Mouse (Mus musculus): ENCODE results near the gene Trim38. TPM values are rescaled to one million over a fixed set of nuclear protein-coding genes. Genes with fewer than 3 reads are reported as not detected.

Gene Trim38
- total RNA-seq, 4 experiments from 2014 or later = not detected

DNA sequence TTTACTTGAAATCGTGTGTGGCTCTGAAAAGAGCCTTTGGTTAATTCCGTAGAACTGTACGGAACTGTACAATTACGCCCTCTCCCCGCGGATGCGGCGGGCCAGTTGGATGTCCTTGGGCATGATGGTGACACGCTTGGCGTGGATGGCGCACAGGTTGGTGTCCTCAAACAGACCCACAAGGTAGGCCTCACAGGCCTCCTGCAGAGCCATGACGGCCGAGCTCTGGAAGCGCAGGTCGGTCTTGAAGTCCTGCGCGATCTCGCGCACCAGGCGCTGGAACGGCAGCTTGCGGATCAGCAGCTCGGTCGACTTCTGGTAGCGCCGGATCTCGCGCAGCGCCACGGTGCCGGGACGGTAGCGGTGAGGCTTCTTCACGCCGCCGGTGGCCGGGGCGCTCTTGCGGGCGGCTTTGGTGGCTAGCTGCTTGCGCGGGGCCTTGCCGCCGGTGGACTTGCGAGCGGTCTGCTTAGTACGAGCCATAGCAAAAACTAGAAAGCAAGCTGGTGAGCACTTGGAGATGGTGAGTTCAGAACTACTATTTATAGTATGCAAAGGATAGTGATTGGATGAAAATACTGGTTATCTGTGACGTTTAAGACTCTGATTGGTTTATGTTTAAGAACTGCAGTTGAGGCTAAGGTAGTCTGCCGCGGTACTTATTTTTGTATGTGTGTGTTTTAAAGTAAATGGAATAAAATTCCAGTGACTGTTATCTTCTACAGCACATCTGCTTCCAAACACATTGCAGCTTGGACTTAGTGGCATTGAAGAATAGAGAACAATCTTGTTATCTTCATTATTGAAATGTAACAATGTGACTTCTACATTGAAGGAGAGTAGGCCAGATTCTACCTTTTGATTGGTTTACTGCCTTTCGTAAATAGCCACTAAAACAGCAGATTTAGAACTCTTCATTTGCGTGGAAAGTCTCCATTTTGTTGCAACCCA, 7.6 kb upstream of the Trim38 start, which contains the start of gene Hist1h3a:
Hist1h3a (minus strand) TSS at position 516 of the 951 bp plus-strand sequence.
- peak; percentile 82 for DNase-seq (ENCODE audit: low spot score)

DNA sequence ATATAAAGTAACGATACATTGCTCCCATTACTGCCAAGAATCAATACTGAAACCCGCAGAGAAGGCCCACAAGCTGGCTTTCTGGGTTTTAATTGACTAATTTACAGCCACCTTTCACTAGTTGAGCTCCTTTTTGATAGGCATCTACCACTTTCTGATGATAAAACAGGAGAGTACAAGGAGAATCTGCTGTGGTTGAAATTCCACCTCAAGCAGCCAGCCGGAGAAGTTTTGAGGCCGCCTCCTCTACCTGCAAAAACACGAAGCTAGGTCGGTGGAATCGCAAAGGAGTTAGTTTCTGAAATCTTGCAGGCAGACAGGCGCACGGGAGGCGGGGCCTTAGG, 6.5 kb upstream of the Trim38 start:
- DNase-seq (ENCODE audit: low spot score) = no peak

DNA sequence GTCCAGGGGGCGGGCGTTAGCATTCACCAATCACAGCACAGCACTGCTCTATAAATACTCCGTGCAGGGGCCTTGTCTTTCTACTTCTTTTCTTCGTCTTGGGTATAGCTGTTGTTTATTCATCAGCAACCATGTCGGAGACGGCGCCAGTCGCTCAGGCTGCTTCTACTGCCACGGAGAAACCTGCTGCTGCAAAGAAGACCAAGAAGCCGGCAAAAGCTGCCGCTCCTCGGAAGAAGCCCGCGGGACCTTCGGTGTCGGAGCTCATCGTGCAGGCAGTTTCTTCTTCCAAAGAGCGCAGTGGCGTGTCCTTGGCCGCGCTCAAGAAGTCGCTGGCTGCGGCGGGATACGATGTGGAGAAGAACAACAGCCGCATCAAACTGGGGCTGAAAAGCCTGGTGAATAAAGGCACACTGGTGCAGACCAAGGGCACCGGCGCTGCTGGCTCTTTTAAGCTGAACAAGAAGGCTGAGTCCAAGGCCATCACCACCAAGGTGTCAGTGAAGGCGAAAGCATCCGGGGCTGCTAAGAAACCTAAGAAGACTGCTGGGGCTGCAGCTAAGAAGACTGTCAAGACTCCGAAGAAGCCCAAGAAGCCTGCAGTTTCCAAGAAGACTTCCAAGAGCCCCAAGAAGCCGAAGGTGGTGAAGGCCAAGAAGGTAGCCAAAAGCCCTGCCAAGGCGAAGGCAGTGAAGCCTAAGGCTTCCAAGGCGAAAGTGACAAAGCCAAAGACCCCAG, 6.0 kb upstream of the Trim38 start, which contains the start of gene Hist1h1a:
Hist1h1a (plus strand) TSS at position 81 of the 738 bp plus-strand sequence.
- DNase-seq (ENCODE audit: low spot score) = peak; percentile 76

DNA sequence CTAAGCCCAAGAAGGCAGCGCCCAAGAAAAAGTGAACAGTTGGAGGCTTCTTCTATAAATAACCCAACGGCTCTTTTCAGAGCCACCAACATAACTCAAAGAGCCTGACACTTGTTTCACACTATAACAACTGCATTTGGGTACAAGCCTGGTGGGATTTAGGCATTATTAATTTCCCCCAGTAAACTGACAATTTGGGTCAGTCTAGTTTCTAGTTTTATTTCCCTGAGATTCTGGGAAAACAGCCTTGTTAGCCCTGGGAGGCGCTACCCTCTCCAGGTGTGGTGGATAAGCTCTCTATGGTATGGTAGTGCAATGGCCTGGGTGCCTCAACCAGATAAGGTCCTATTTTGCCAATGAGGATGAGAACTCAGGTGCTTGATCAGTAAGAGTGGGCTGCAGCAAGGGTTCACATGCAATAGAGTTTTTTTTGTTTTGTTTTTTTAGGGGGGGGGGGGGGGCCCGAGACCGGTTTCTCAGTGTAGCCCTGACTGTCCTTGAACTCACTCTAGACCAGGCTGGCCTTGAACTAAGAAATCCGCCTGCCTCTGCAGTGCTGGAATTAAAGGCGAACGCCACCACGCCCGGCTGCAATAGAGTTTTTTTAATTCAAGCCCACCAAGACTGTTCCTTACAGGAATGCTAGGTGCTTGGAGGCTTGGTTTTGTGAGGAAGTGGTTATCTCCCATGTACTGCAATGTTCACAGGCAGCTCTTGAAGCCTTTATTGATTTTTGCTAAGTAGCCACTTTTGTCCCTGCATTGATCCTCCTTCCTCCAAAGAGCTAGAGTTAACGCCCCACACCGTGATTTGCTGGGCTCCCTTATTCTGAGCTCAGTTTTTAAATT, 5.2 kb upstream of the Trim38 start:
- no peak for DNase-seq (ENCODE audit: low spot score)

DNA sequence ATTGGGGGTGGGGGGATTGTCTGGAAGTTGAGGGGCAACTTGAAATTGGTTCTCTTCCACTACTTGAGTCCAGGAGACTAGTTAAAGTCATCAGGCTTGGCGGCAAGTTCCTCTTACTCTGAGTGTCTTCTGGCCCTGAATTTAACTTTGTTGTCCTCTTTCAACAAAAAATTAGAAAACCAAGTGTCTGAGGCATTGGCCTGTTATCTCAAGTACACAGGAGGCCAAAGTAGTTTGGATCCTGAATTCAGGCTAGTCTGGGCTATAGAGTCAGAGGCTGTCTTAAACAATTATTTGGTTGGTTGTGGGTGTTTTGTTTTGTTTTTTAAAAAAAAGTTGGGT, 4.6 kb upstream of the Trim38 start:
- no peak for DNase-seq (ENCODE audit: low spot score)

DNA sequence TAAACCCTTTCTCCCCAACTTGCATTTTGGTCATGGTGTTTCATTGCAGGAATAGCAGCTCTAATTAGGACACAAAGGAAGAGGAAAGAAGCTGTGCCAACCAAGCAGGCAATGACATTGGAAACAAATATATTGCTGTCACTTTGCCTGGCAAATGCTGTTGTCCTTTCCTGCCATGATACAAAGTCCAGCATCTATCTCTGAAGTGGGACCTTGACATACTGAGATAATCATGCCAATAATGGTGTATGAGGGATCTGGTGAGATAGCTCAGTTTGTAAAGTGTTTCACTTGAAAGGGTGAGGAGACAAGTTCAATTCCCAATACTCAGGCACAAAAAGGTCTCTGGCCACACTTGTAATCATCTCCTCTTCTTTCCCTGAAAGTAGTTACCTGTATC, 2.9 kb upstream of the Trim38 start:
- DNase-seq (ENCODE audit: low spot score) = no peak

DNA sequence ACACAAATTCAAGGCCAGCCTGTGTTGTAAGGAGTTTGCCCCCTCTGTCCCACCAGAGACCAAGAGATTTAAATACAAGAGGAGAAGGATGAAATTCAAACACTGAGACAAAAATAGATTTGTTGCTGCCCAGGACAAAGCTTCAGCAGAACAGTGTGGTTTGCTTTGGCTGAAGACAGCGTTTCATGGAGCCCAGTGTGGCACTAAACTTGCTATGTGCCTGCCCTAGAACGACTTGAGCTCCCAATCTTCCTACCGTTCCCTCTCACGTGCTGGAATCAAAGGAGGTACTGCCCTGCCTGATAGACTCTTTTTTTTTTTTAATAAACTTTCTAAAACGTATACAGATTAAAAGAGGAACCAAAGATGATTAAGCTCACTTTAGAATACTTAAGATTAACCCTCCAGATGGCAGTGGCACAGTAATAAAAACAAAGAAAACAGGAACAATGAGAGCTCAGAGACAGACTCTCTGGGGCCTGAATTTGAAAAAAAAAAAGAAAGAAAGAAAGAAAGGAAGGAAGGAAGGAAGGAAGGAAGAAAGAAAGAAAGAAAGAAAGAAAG, 797 bp upstream of the Trim38 start:
- DNase-seq (ENCODE audit: low spot score) = no peak

DNA sequence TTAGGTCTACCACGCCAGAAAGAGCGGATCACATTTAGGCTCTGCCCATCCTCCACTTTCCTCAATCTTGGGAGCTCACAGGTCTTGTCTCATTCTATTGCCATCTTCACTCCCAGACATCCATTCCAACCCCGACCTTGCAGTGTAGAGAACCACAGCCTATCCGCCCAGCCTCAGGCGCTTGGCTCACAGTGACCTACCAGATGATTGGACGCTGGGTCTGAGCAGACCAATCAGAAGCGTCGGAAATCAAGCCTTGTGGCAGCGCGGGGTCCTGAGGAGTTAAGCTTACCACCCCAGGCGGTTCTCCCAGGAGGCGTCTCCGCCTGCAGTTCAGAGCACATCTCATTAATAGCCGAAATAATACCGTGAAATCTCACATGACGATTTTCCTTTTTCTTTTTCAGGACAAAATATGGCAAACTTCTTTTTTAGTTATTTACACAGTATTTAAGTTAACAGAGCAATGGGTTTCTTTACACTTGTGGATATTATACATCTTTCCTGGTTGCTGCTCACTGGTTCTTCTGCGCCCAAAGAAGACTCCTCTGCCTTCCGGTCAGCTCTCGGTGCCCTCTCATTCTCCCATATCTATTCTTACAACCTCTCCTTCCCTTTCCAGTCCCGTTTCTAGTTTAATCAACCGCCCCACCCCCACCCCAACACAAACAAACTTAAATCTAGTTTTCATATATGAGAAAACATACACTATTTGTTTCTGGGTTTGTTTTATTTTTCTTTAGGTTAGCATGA, 3.0 kb downstream of the Trim38 start:
- DNase-seq (ENCODE audit: low spot score) = no peak

DNA sequence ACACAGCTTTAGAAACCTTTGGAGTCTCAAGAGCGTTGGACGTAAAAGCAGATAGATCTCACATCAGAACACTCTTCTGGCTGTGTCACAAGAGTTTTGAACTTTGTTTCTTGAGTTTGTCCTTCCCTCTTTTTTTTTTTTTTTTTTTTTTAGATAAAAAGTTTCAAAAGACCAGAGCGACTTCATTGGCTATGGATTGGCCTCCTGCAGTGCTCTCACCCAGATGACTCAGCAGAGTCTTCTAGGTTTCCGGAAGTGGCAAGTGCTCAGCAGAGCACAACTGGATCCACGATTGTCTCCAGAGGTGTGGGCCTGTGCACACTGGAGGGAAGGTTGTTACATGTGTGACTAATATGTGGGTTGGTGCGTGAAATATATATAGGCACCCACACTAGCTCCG, 8.6 kb downstream of the Trim38 start:
- DNase-seq (ENCODE audit: low spot score) = no peak

DNA sequence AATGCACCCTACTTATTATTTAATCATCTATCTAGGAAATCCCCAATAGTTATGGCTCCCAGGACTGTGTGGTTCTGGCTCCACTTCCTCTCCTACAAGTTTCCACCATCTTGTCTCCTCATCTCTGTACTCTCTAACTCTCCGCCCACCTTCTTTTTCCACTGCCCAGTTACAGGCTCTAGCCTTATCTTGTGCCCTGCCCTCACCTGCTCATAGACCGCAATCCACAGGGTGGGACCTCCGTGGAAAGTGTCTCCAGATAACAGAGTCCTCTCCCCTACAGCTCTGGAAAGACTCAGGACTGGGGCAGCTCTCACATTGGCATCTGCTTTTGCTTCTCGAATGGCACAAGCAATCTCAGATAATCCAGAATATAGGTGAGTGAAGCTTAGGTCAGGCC, 9.3 kb downstream of the Trim38 start:
- no peak for DNase-seq (ENCODE audit: low spot score)

DNA sequence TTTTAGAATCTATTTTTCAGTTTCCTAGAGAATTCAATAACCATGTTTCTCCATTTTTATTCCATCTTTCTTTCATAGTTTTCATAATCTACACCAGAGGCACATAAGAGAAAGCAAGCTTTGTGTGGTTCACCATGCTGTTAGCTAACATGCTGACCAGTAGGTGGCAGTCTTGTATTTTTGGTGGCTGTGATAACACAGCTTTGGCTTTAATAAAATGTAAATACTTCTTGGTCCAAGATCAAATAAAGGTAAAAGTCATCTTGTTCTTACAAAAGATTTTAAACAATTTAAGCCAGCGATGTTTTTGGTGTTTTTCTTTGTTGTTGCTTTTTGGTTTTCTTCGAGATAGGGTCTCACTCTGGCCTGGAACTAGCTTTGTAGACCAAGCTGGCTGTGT, 22.8 kb downstream of the Trim38 start:
- peak; percentile 24 for DNase-seq (ENCODE audit: low spot score)

DNA sequence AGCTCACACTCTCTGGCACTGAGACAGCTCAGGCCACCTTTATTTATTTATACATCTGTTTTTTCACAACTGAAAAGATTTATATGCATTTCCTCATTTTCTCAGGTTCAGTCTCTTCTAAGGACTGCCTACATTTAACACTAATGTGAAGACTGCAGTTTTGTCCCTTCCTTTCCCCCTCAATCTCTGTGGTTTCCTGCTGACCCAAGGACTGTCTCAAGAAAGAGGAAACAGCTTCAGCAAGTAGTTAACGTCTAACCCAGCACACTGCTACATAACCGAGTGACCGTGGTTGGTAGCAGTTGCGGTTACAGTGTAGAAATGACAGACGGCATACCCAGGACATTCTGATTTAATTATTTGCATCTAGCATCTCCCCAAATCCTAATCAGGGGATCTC, 29.7 kb downstream of the Trim38 start:
- DNase-seq (ENCODE audit: low spot score) = no peak

DNA sequence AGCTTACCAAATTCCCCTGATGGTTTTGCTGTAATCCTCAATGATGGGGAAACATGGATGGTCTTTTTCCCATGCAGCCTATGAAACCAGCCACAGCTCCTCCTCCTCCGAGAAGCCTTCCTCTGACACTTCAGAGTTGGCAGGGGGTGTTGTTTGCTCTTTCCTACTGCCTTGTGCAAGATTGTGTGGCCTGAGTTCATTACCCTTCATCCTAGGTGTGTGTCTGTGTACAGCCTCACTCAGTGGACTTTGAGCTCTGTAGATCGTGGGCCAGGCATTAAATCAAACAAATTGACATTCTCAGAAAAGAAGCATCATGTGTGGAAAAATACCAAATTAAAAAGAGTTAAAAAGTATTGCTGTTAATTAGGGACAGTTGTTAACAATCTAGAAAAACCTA, 34.8 kb downstream of the Trim38 start:
- no peak for DNase-seq (ENCODE audit: low spot score)

DNA sequence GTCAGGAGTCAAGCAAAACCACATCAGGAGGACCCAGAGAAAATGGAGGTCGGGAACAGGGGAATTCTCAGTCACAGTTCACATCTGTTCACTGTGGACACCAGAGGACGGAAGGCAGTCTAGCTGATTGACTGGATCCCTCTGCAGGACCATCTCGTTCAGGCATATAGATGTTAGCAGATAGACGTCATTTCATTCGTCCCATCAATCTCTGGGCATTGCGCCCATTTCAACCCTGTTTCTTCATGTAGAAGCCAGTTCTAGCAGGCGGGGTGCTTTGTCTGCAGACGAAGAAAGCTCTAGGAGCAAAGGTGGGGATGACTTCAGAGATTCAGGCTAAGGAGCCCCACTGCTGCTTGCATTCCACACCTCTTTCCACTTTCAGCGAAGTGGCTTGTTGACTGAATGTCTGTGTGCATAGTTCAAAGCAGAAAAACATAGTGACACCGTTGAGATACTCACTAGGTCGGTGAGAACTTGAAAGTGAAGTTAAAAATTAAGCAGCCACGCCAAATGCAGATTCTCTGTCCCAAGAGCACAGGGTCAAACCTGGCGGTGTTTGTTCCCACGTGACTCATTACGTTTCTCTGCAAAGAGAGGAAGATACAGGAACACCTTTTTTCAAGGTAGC, 36.8 kb downstream of the Trim38 start, which contains the start of gene Slc17a2:
Slc17a2 (plus strand) TSS at position 572 of the 631 bp plus-strand sequence.
- DNase-seq (ENCODE audit: low spot score) = no peak

DNA sequence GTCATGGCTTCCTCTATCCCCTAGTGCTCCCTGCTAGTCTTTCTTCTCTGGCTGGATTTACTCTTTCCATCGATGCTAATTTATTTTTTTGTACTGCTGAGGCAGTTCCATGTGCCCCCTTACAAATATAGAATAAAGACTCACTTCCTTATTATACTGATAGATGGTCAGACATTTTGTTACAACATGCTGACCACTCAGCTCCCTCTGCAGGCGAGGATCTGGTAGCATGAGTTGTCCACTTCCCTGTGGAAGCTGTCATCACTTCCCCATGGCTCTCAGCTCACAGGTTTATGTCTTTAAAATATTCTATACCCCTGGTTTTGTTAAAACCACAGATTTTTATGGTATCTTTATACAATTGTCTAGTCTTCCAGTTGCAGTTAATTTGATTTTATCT, 46.4 kb downstream of the Trim38 start:
- no peak for DNase-seq (ENCODE audit: low spot score)

DNA sequence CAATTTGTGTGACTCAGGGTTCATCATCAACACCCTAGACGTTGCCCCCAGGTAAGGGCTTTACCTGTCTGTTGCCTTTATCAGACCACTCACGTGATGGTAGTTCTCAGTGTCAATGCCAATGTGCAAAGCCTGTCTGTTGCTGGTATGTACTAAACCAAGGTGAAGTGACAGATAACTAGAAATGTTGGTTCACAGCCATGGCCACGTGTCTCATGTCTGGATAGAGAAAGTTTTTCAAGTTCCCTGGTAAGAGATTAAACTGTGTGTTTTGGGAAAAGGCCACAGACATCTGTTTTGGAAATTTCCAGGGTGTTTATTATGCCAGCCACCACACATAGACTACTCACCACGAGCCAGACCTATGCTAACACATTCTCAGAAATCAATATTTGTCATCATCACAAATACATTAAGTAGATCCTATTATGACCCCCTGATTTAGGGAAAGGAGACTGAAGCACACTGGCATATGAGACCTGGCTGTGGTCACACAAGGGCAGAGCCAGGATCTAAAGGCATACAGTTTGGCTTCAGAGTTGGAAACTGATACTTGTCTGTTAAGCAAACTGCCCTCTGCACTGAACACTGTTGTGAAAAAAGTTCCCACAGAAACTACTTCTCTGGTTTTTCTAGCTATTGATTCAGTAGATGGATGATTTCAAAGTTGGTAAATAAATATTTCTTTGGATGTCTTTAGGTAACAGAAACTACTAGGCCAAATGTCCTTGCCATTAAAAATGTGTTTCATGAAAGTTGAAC, 50.6 kb downstream of the Trim38 start:
- DNase-seq (ENCODE audit: low spot score) = no peak

DNA sequence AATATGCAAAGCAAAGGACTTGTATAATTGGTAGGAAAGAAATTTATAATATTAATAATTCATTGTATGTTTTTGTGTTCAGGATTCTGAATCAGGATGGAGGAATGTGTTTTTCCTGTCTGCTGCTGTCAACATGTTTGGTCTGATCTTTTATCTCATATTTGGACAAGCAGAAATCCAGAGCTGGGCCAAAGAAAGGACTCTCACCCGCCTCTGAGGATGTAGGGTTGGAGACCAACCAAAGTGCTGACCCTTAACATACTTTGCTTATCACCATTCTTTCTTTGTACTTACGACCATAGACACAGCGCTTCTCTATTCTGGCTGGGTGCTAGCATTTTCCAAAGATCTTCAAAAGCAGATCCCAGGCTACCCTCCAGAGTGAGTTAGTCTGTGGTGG, 52.5 kb downstream of the Trim38 start:
- DNase-seq (ENCODE audit: low spot score) = no peak

DNA sequence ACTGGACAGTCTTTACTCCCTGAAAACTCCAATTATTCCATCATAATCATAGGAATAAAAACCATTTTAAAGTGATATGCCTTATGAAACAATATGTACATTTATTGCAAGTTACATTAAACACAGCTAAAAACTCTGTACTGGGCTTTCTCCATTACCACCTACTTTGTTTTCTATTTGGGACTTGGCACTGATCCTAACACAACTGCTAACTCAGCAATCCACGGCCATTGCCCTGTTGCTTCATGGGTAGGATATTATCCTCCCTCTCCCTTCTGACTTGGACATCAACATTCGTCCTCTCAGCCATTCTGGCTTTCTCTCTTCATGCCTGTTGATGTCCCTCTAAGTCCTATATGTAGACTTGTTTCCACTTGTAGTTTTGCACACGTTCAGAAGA, 56.9 kb downstream of the Trim38 start:
- DNase-seq (ENCODE audit: low spot score) = no peak

DNA sequence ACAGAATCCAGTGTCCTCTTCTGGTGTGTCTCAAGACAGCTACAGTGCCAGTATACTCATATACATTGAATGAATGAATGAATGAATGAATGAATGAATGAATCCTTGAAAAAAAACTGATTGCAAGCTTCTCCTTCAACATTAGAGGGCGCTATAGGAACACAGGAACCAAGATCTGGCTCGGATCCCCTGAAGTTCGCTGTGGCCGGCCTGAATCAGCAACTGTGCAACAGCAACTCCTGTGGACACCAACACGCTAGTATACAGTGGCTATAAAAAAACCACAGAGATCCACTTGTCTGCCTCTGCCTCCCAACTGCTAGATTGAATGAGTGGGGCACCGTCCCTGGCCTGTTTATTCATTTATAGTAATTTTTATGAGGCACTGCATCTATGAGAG, 63.3 kb downstream of the Trim38 start:
- DNase-seq (ENCODE audit: low spot score) = peak; percentile 19

DNA sequence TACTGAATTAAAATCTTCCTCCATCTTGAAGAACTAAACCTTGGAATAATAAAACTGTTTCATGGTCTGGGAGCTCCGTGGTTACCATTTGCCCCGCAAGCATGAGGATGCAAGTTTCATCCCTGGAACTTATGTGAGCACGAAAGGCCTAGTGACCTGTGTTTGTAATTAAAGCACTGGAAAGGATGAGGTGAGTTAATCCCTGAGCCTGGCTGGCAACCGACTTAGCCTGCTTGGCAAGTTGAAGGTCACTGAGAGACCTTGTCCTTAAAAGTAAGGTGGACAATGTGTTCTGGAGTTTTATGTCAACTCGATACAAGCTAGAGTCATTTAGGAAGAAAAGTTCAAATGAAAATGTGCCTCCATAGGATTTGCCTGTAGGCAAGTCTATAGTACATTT, 65.1 kb downstream of the Trim38 start:
- DNase-seq (ENCODE audit: low spot score) = no peak

Data from heart, adult 8-10 months (tissue).